Mouse (Mus musculus): ENCODE measurements at regions not wholly inside any gene's neighbourhood (a gene's known extent, or its start where the extent isn't known, plus 50 kb on each side); places are given as distances from the start of the nearest gene placed in this dataset.

DNA sequence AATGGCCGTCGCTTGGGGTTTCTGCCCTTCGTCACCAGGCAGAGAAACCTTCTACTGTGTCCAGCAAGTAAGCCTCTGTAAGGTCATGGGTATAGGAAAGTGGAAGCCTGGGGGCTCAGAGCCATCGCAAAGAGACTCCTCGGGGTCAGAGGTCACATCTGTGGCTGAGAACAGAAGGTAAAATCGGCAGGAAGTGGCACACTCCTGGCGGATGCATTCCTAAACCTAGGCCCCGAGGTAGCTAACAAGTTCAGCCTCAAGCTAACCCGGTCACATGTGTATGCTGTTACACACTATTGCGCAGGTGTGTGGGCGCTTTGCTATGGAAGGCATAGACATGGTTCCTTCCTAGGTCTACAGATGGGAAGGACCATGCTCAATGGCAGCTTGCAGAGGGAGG, 134.0 kb downstream of the Fam43a start:
- DNase-seq (ENCODE audit: extremely low read depth, low read depth, low spot score): no peak

DNA sequence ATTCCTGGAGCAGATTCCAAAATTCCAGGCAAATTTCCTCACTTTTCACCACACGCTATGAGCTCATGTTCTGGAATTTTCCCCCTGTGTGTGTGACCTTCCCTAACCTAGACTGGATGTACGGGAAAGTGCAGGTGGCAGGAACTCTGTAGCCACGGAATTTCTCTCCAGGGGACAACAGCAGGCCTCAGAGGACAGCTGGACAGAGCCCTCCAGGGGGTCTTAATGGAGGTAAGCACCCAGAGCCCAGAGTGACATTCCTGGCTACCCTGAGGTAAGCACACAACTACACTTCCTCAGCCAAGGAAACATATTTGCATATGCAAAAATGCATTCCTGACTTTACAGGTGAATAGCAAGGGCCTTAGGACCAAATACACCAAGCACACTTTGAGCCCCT, 135.8 kb downstream of the Fam43a start:
- no peak for DNase-seq (ENCODE audit: extremely low read depth, low read depth, low spot score)

DNA sequence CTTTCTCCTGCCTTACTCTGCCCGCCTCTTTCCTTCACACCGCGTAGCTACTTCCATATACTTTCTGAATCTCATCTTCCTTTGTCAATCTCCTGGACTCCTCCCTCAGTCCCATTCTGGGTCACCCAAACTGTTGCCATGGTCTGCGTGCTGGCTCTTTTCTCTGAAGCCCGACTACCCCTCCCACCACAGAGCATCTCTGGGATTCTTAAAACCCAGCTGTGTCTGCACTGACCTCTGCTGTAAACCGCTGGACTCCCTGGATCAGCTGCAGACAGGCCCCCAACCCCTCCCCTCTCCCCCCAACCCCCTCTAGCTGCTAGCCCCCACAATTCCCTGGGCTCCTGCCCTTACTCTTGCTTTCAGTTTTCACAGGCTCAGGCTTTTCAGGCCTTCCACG, 136.4 kb downstream of the Fam43a start:
- no peak for DNase-seq (ENCODE audit: extremely low read depth, low read depth, low spot score)

- DNase-seq (ENCODE audit: extremely low read depth, low read depth, low spot score): no peak
Measured at GRCm38 (mm10) chr16:30736662-30737326, 137.3 kb downstream of the Fam43a start.

DNA sequence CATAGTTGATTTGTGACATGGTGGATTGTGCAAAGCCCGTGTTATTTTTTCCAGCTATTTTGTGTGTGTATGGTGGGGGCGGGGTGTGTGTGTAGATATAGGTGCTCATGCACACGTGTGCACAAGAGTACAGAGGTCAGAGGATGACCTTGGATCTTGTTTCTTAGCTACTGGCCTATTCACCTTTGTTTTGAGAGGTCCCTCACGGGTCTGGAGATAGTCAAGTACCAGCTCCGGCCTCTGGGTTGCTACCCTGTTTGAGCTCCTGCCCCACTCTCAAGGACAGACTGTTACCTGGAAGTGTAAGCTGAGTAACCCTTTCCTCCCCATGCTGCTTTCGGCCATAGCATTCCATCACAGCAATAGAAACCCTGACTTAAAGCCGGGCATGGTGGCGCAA, 138.0 kb downstream of the Fam43a start:
- no peak for DNase-seq (ENCODE audit: extremely low read depth, low read depth, low spot score)

- no peak for DNase-seq (ENCODE audit: extremely low read depth, low read depth, low spot score)
Measured at GRCm38 (mm10) chr16:30739651-30740050, 140.1 kb downstream of the Fam43a start.

DNA sequence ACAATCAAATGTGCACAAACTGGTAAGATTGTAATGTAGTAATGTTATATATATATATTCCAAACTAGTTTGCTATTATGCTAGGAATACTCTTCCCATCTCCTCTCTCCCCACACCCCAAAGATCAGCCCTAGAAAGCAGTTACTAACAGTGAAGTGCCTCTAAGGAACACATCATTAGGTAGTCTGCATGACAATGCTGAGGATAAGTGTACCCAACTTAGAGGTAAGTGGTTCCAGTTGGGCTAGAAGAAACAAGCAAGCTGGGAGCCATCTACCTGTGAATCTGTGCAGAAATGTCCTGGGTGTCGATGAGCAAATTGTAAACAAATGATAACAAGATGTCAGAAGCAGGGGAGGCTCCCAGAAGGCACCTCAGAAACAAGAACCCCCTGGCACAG, 141.7 kb downstream of the Fam43a start:
- DNase-seq (ENCODE audit: extremely low read depth, low read depth, low spot score): no peak

DNA sequence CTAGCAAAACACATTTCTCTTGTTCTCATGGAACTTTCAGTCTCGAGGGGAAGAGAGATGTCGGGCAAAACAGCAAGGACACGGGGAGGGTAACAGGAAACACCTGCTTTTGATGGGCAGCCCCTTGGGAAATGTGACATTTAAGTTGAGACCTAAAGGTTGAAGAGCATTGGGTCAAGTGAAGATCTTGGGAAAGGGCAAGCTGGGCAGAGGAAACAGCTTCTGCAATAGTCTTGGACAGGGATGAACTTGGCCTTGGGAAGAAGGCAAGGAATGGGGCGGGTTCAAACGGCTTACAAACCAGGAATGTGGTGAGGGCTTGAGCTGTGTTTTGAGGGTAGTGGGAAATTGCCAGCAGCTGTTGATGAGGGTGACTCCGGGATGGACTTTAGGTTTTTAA, 143.0 kb downstream of the Fam43a start:
- no peak for DNase-seq (ENCODE audit: extremely low read depth, low read depth, low spot score)

GRCm38 (mm10) chr16:30743566-30743965, 144.0 kb downstream of the Fam43a start:
- no peak for DNase-seq (ENCODE audit: extremely low read depth, low read depth, low spot score)

- no peak for DNase-seq (ENCODE audit: extremely low read depth, low read depth, low spot score)
Measured at GRCm38 (mm10) chr16:30744237-30744636, 144.7 kb downstream of the Fam43a start.

DNA sequence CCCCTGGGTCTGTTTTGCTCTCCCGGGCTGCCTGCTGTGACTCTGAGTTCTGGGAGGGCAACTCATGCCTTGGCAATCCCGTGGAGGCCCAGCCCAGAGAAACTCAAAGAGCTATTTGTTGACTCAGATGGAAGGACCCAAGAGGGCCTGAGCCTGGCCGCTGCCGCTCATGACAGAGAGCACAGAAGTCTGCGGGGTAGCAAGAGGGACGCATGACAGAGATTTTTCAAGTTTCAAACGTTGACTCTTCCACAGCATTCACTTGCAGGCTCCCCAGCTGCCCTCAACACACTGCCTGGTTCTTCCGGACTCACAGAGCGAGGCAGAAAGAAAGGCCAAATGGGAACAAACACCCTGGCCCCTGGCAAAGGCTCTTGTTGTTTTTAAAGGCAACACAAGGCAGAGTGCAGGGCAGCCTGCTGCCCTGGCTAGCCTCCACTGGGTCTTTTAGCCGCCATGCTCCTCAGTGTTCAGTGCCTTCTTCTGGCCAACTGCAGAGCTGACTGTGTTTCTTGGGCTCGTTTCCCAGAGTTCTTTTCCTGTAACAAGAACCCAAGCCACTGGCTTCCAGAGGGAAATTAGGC, 146.2 kb downstream of the Fam43a start:
- no peak for DNase-seq (ENCODE audit: extremely low read depth, low read depth, low spot score)

DNA sequence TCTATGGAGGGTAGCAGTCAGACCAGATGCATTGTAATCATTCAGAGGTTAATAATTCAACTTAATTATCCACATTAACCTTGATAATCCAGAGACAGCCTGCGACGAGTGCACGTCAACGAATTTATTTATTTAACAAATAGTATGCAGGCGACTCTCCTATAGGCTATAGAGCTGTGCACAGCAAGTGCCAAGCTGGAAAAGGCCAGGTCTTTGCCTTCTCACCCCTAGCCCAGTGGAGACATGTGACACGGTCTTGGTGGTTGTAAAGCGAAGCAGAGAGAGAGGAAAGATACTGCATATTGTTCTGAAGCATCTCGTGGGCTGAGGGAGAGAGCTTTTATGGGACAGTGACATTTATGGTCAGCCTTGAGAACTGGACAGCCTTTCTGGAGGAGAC, 146.7 kb downstream of the Fam43a start:
- no peak for DNase-seq (ENCODE audit: extremely low read depth, low read depth, low spot score)

DNA sequence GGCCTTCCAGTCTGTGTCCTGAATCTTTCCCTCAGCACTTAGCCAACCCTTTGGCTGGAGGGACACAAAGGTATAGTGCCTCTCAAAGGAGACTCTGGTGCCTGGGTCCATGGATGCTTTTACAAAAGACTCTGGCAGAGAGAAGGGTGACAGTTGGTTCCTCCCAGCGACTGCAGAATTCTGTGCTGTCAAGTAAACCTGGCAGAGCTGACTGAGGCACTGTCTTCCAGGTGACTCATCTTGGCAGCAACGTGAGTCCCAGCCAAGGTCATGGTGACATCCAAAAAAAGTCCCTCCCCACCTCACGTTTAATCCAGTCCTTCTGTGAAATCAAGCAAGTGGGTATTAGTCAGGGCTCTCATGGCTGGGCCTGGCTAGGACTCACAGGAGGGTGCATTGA, 150.3 kb downstream of the Fam43a start:
- DNase-seq (ENCODE audit: extremely low read depth, low read depth, low spot score): no peak

- no peak for DNase-seq (ENCODE audit: extremely low read depth, low read depth, low spot score)
Measured at GRCm38 (mm10) chr16:30755771-30756170, 156.2 kb downstream of the Fam43a start.

DNA sequence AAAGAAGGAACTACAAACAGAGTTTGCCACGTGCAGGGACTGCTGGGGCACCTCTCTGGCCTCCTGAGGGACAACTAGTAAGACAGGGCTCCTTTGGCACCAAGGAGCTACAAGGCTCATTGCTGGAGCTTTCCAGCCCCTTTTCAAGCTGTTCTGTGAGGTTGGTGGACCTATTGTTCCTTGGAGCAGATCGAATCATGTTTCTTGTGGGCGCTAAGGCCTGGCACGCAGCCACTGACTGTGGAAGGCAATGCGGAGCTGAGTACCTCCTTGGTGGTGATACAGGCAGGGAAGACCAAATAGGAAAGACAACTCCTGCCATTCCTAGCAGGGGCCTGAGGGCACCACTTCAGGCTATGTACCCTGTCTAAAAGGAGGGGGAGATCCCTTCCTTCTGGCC, 157.2 kb downstream of the Fam43a start:
- no peak for DNase-seq (ENCODE audit: extremely low read depth, low read depth, low spot score)

GRCm38 (mm10) chr16:30757556-30757955, 158.0 kb downstream of the Fam43a start:
- no peak for DNase-seq (ENCODE audit: extremely low read depth, low read depth, low spot score)

GRCm38 (mm10) chr16:30758041-30758440, 158.5 kb downstream of the Fam43a start:
- no peak for DNase-seq (ENCODE audit: extremely low read depth, low read depth, low spot score)

GRCm38 (mm10) chr16:30759503-30759902, 160.0 kb downstream of the Fam43a start:
- DNase-seq (ENCODE audit: extremely low read depth, low read depth, low spot score): no peak

DNA sequence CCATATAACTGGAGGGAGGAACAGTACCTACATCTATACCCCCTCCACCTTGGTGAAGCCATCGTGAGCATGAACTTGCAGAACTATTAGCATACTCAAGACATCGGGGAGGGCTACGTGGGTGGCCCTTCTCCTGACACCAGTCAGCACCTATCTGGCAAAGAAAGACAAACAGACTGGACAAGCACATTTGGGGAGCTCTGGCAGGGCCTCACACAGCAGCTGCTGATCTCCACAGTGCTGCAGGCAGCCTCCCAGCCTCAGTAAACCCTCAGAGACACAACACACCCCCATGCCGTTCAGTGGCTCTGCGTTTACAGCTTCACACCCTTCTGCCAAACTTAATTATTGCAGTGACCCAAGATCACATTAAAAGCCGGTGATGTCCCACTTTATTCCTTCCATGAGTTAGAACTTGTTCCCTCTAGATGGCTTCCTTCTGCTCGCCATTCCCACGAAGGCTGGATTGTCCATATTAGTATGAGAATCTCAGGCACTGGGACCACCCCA, 161.7 kb downstream of the Fam43a start:
- no peak for DNase-seq (ENCODE audit: extremely low read depth, low read depth, low spot score)

DNA sequence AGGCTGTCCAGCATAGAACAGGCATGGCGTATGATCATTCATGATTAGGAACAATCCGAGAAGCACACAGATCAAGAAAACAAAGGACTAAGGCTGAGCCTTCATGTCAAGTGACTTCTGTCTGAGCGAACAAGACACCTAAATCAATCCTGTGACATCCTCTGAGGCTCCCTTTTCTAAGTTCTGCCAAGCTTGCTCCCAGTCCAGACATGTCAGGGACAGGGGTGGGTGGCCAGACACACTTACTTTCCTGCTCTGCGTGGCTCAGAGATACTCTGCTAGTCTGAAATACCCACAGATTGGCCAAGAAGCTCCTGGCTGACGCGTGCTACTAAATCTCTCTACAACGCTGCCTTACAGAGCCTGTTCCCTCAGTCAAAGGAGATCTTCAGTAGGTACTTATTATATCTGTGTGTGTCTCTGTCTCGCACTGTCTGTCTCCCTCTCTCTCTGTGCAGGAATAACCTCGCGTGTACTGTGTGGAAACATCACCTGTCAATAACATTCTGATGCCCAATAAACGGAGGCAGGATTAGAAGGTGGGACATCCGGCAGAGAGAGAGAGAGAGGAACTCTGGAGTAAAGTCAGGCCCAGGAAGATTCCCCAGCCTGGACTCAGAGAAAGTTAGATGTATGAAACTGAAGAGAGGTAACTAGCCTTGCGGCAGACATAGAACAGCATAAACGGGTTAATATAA, 163.5 kb downstream of the Fam43a start:
- peak; percentile 57 for DNase-seq (ENCODE audit: extremely low read depth, low read depth, low spot score)

GRCm38 (mm10) chr16:30765591-30765990, 166.1 kb downstream of the Fam43a start:
- no peak for DNase-seq (ENCODE audit: extremely low read depth, low read depth, low spot score)

DNA sequence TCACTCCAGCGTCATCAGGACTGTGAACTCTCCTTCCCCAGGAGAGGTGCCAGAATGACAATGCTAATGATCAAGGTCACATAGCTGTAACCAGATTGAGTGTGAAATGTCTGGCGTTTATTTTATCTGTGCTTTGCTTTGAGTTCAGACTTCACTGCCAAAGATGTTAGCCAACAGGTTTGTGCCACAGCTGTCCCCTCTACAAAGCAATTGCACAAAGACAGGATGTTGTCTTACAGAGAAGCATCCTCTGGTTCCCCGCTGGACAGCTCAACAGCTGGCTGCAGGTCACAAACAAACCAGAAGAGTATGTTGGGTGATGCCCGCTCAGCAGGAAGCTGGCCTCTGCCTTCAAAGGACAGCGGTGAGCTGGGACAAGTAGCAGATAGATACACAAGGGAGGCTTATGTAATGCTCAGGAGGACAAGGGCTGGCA, 169.5 kb downstream of the Fam43a start:
- DNase-seq (ENCODE audit: extremely low read depth, low read depth, low spot score): no peak

Data from fat pad, adult 2 months (tissue).